Mouse (Mus musculus): ENCODE measurements around the gene Ranbp2. TPM values are rescaled to one million over a fixed set of nuclear protein-coding genes. Genes with fewer than 3 reads are reported as not detected.

Ranbp2 gene
- polyA plus RNA-seq (2014; fragmentation: Nextera tagmentation; extraction: Ambion mirVana): 36.4 and 37.6 TPM in 2 replicates

GRCm38 (mm10) chr10:58446384-58447279, at the start of gene Ranbp2:
Gene Ranbp2, plus strand, starts transcription at chr10:58446920.
- H3K4me3 ChIP-seq (ENCODE audit: low read depth, low read length): peak within 1 kb of the TSS; percentile 97
- H3K27ac ChIP-seq (ENCODE audit: low read depth): peak within 1 kb of the TSS; percentile 96
- peak within 1 kb of the TSS; percentile 94 for H3K9ac ChIP-seq (ENCODE audit: low read length)
- under 1% methylated on average over 88 of the region's 91 CpGs for WGBS
- ATAC-seq (replicated peaks; ENCODE audit: low FRiP score, low TSS enrichment, low read depth): peak; percentile 99
- H3K9me3 ChIP-seq (ENCODE audit: control insufficient read depth, low read length): no peaks in the 10 kb centered on the region
- DNase-seq (ENCODE audit: low spot score): peak; percentile 97
- H3K27me3 ChIP-seq (replicated peaks; ENCODE audit: control insufficient read depth, insufficient read depth, low read length): no peaks in the 10 kb centered on the region
- no peaks in the 10 kb centered on the region for H3K36me3 ChIP-seq (ENCODE audit: control insufficient read depth, insufficient read depth, low read length)
- peaks cover 9% of the 10 kb centered on the region for H3K4me1 ChIP-seq (replicated peaks; ENCODE audit: control insufficient read depth, insufficient read depth, low read length)
- H3K4me2 ChIP-seq (ENCODE audit: low read length): peak within 1 kb of the TSS; percentile 72

- WGBS: 93% methylated on average over 8 of the region's 8 CpGs
- H3K27me3 ChIP-seq (replicated peaks; ENCODE audit: control insufficient read depth, insufficient read depth, low read length): no peaks in the 10 kb centered on the region
- no peak for ATAC-seq (replicated peaks; ENCODE audit: low FRiP score, low TSS enrichment, low read depth)
- DNase-seq (ENCODE audit: low spot score): no peak
- no peak overlapping the region for H3K4me2 ChIP-seq (ENCODE audit: low read length)
- H3K9me3 ChIP-seq (ENCODE audit: control insufficient read depth, low read length): no peaks in the 10 kb centered on the region
- no peak overlapping the region for H3K4me3 ChIP-seq (ENCODE audit: low read depth, low read length)
- no peak overlapping the region for H3K9ac ChIP-seq (ENCODE audit: low read length)
- H3K4me1 ChIP-seq (replicated peaks; ENCODE audit: control insufficient read depth, insufficient read depth, low read length): peaks cover 2% of the 10 kb centered on the region; the same call in 1 of the 2 replicates
- peaks cover 47% of the 10 kb centered on the region for H3K36me3 ChIP-seq (ENCODE audit: control insufficient read depth, insufficient read depth, low read length)
- no peak overlapping the region for H3K27ac ChIP-seq (ENCODE audit: low read depth)
These were observed 47.8 kb upstream of the Ranbp2 start for GRCm38 (mm10) chr10:58398941-58399340.

GRCm38 (mm10) chr10:58401838-58402237, 44.9 kb upstream of the Ranbp2 start:
- Histone ChIP-seq H3K4me1 (replicated peaks; ENCODE audit: control insufficient read depth, insufficient read depth, low read length) (no peaks in the 10 kb centered on the region), H3K36me3 (ENCODE audit: control insufficient read depth, insufficient read depth, low read length) (peaks cover 57% of the 10 kb centered on the region), H3K4me3 (ENCODE audit: low read depth, low read length) (no peak overlapping the region), H3K9me3 (ENCODE audit: control insufficient read depth, low read length) (no peaks in the 10 kb centered on the region), H3K4me2 (ENCODE audit: low read length) (no peak overlapping the region), H3K27me3 (replicated peaks; ENCODE audit: control insufficient read depth, insufficient read depth, low read length) (no peaks in the 10 kb centered on the region), H3K9ac (ENCODE audit: low read length) (no peak overlapping the region), H3K27ac (ENCODE audit: low read depth) (no peak overlapping the region)
- WGBS: 83% methylated on average over 3 of the region's 3 CpGs
- DNase-seq (ENCODE audit: low spot score): no peak
- no peak for ATAC-seq (replicated peaks; ENCODE audit: low FRiP score, low TSS enrichment, low read depth)

GRCm38 (mm10) chr10:58404639-58405038, 42.1 kb upstream of the Ranbp2 start:
- no peaks in the 10 kb centered on the region for H3K27me3 ChIP-seq (replicated peaks; ENCODE audit: control insufficient read depth, insufficient read depth, low read length)
- peak overlapping the region; percentile 64; the same call in 1 of the 2 replicates for H3K27ac ChIP-seq (ENCODE audit: low read depth)
- H3K4me2 ChIP-seq (ENCODE audit: low read length): no peak overlapping the region
- H3K4me1 ChIP-seq (replicated peaks; ENCODE audit: control insufficient read depth, insufficient read depth, low read length): no peaks in the 10 kb centered on the region
- 83% methylated on average over 6 of the region's 6 CpGs for WGBS
- DNase-seq (ENCODE audit: low spot score) (no peak), ATAC-seq (replicated peaks; ENCODE audit: low FRiP score, low TSS enrichment, low read depth) (no peak)
- no peaks in the 10 kb centered on the region for H3K9me3 ChIP-seq (ENCODE audit: control insufficient read depth, low read length)
- no peak overlapping the region for H3K4me3 ChIP-seq (ENCODE audit: low read depth, low read length)
- H3K9ac ChIP-seq (ENCODE audit: low read length): no peak overlapping the region
- peaks cover 70% of the 10 kb centered on the region for H3K36me3 ChIP-seq (ENCODE audit: control insufficient read depth, insufficient read depth, low read length)

- DNase-seq (ENCODE audit: low spot score) (no peak), ATAC-seq (replicated peaks; ENCODE audit: low FRiP score, low TSS enrichment, low read depth) (no peak; the same call in 1 of the 2 replicates)
- Histone ChIP-seq H3K9ac (ENCODE audit: low read length) (no peak overlapping the region), H3K4me3 (ENCODE audit: low read depth, low read length) (no peak overlapping the region), H3K4me1 (replicated peaks; ENCODE audit: control insufficient read depth, insufficient read depth, low read length) (no peaks in the 10 kb centered on the region), H3K36me3 (ENCODE audit: control insufficient read depth, insufficient read depth, low read length) (peaks cover 72% of the 10 kb centered on the region), H3K4me2 (ENCODE audit: low read length) (no peak overlapping the region), H3K9me3 (ENCODE audit: control insufficient read depth, low read length) (no peaks in the 10 kb centered on the region), H3K27me3 (replicated peaks; ENCODE audit: control insufficient read depth, insufficient read depth, low read length) (no peaks in the 10 kb centered on the region), H3K27ac (ENCODE audit: low read depth) (peak overlapping the region; percentile 64; the same call in 1 of the 2 replicates)
- WGBS: 69% methylated on average over 4 of the region's 4 CpGs
These were observed 41.3 kb upstream of the Ranbp2 start for GRCm38 (mm10) chr10:58405285-58405948.

- Histone ChIP-seq H3K4me3 (ENCODE audit: low read depth, low read length) (no peak overlapping the region), H3K9me3 (ENCODE audit: control insufficient read depth, low read length) (no peaks in the 10 kb centered on the region), H3K9ac (ENCODE audit: low read length) (no peak overlapping the region), H3K36me3 (ENCODE audit: control insufficient read depth, insufficient read depth, low read length) (peaks cover 70% of the 10 kb centered on the region), H3K27me3 (replicated peaks; ENCODE audit: control insufficient read depth, insufficient read depth, low read length) (no peaks in the 10 kb centered on the region), H3K4me2 (ENCODE audit: low read length) (no peak overlapping the region), H3K27ac (ENCODE audit: low read depth) (peak overlapping the region; percentile 64; the same call in 1 of the 2 replicates), H3K4me1 (replicated peaks; ENCODE audit: control insufficient read depth, insufficient read depth, low read length) (no peaks in the 10 kb centered on the region)
- no peak for DNase-seq (ENCODE audit: low spot score)
- 79% methylated on average over 2 of the region's 2 CpGs for WGBS
- ATAC-seq (replicated peaks; ENCODE audit: low FRiP score, low TSS enrichment, low read depth): no peak
These were observed 40.8 kb upstream of the Ranbp2 start for GRCm38 (mm10) chr10:58405949-58406305.

GRCm38 (mm10) chr10:58412331-58412730, 34.4 kb upstream of the Ranbp2 start:
- 92% methylated on average over 4 of the region's 4 CpGs for WGBS
- no peak for ATAC-seq (replicated peaks; ENCODE audit: low FRiP score, low TSS enrichment, low read depth)

GRCm38 (mm10) chr10:58412852-58413251, 33.9 kb upstream of the Ranbp2 start:
- Histone ChIP-seq H3K9ac (ENCODE audit: low read length) (no peak overlapping the region), H3K36me3 (ENCODE audit: control insufficient read depth, insufficient read depth, low read length) (peaks cover 89% of the 10 kb centered on the region), H3K27ac (ENCODE audit: low read depth) (no peak overlapping the region), H3K9me3 (ENCODE audit: control insufficient read depth, low read length) (no peaks in the 10 kb centered on the region), H3K27me3 (replicated peaks; ENCODE audit: control insufficient read depth, insufficient read depth, low read length) (no peaks in the 10 kb centered on the region), H3K4me1 (replicated peaks; ENCODE audit: control insufficient read depth, insufficient read depth, low read length) (no peaks in the 10 kb centered on the region), H3K4me2 (ENCODE audit: low read length) (no peak overlapping the region), H3K4me3 (ENCODE audit: low read depth, low read length) (no peak overlapping the region)
- DNase-seq (ENCODE audit: low spot score): no peak
- ATAC-seq (replicated peaks; ENCODE audit: low FRiP score, low TSS enrichment, low read depth): no peak

More at GRCm38 (mm10) chr10:58412331-58412730, 34.4 kb upstream of the Ranbp2 start:
- no peaks in the 10 kb centered on the region for H3K27me3 ChIP-seq (replicated peaks; ENCODE audit: control insufficient read depth, insufficient read depth, low read length)
- no peak overlapping the region for H3K4me2 ChIP-seq (ENCODE audit: low read length)
- H3K27ac ChIP-seq (ENCODE audit: low read depth): no peak overlapping the region
- DNase-seq (ENCODE audit: low spot score): no peak
- H3K9ac ChIP-seq (ENCODE audit: low read length): no peak overlapping the region
- H3K9me3 ChIP-seq (ENCODE audit: control insufficient read depth, low read length): no peaks in the 10 kb centered on the region
- peaks cover 91% of the 10 kb centered on the region for H3K36me3 ChIP-seq (ENCODE audit: control insufficient read depth, insufficient read depth, low read length)
- no peaks in the 10 kb centered on the region for H3K4me1 ChIP-seq (replicated peaks; ENCODE audit: control insufficient read depth, insufficient read depth, low read length)
- H3K4me3 ChIP-seq (ENCODE audit: low read depth, low read length): no peak overlapping the region

Measured in intestine, embryonic 14.5 days (tissue).